Mouse (Mus musculus) lung, embryonic 15.5 days (tissue): ENCODE measurements around the gene Kcng3. TPM values are rescaled to one million over a fixed set of nuclear protein-coding genes. Genes with fewer than 3 reads are reported as not detected.

Source experiments
- ATAC-seq: fragments of 200-750 bp; cut with Nextera tagmentation; 2 replicates; pipeline ENCODE4 v1.8.0; 2017; ENCODE audit warnings: moderate number of reproducible peaks, borderline replicate concordance; ENCODE audit not compliant: low FRiP score, low TSS enrichment; ENCODE audit errors: extremely low read depth
- H3K27ac ChIP-seq: fragments of 300-500 bp; sonication (generic); 2 replicates; pipeline ENCODE4 v1.5.1; 2015; ENCODE audit warnings: moderate library complexity, mild to moderate bottlenecking, inconsistent platforms
- H3K27me3 ChIP-seq: fragments of 300-500 bp; sonication (generic); 2 replicates; pipeline ENCODE4 v1.6.1; 2015; ENCODE audit warnings: inconsistent platforms
- H3K36me3 ChIP-seq: fragments of 300-500 bp; sonication (generic); 2 replicates; pipeline ENCODE4 v1.6.1; 2015; ENCODE audit warnings: inconsistent platforms
- H3K4me1 ChIP-seq: fragments of 300-500 bp; sonication (generic); 2 replicates; pipeline ENCODE4 v1.6.1; 2015; ENCODE audit warnings: inconsistent platforms
- H3K4me2 ChIP-seq: fragments of 300-500 bp; sonication (generic); 2 replicates; pipeline ENCODE4 v1.6.1; 2015; ENCODE audit warnings: inconsistent platforms, mild to moderate bottlenecking, moderate library complexity
- H3K4me3 ChIP-seq: fragments of 300-500 bp; sonication (generic); 2 replicates; pipeline ENCODE4 v1.5.1; 2015; ENCODE audit warnings: mild to moderate bottlenecking, inconsistent platforms
- H3K9ac ChIP-seq: fragments of 300-500 bp; sonication (generic); 2 replicates; pipeline ENCODE4 v1.6.1; 2015; ENCODE audit warnings: inconsistent platforms
- H3K9me3 ChIP-seq: fragments of 300-500 bp; sonication (generic); 2 replicates; pipeline ENCODE4 v1.6.1; 2016; ENCODE audit warnings: inconsistent platforms
- WGBS: fragments of 180-500 bp; shearing (Covaris S2); methylation state at CpG from one replicate; pipeline ENCODE4 v1.1.7; 2015; 5-methylcytosine and 5-hydroxymethylcytosine counted together
- polyA plus RNA-seq: library from polyadenylated mRNA; unstranded; fragments of >200 nt; fragmentation: Nextera tagmentation; extraction: Ambion mirVana; gene quantifications from 2 replicates; pipeline ENCODE4 v1.2.1, GENCODE M21; 2015

Kcng3 gene
- polyA plus RNA-seq, 1 experiment from 2014 or later: not detected

- H3K4me1 ChIP-seq: no peaks in the 10 kb centered on the region
- no peak overlapping the region for H3K4me2 ChIP-seq
- H3K27ac ChIP-seq: no peak overlapping the region
- no peaks in the 10 kb centered on the region for H3K36me3 ChIP-seq
- no peak for ATAC-seq
- no peak overlapping the region for H3K9ac ChIP-seq
- 82% methylated on average over 4 of the region's 4 CpGs for WGBS
- H3K4me3 ChIP-seq: no peak overlapping the region
- H3K9me3 ChIP-seq: no peaks in the 10 kb centered on the region
- no peaks in the 10 kb centered on the region for H3K27me3 ChIP-seq
Observed at GRCm38 (mm10) chr17:83609532-83609931, 22.2 kb downstream of the Kcng3 start.

- ATAC-seq: no peak
- Histone ChIP-seq H3K36me3 (no peaks in the 10 kb centered on the region), H3K4me2 (no peak overlapping the region), H3K4me1 (no peaks in the 10 kb centered on the region), H3K9ac (no peak overlapping the region), H3K9me3 (no peaks in the 10 kb centered on the region), H3K4me3 (no peak overlapping the region), H3K27me3 (no peaks in the 10 kb centered on the region), H3K27ac (no peak overlapping the region)
- WGBS: 85% methylated on average over 12 of the region's 12 CpGs
Observed at GRCm38 (mm10) chr17:83600976-83601375, 30.7 kb downstream of the Kcng3 start.

- H3K4me1 ChIP-seq: no peaks in the 10 kb centered on the region
- ATAC-seq: no peak
- no peaks in the 10 kb centered on the region for H3K9me3 ChIP-seq
- H3K4me2 ChIP-seq: no peak overlapping the region
- no peak overlapping the region for H3K27ac ChIP-seq
- 53% methylated on average over 7 of the region's 7 CpGs for WGBS
- H3K36me3 ChIP-seq: no peaks in the 10 kb centered on the region
- H3K27me3 ChIP-seq: no peaks in the 10 kb centered on the region
- no peak overlapping the region for H3K9ac ChIP-seq
- H3K4me3 ChIP-seq: no peak overlapping the region
Observed at GRCm38 (mm10) chr17:83595966-83596365, 35.7 kb downstream of the Kcng3 start.

- Histone ChIP-seq H3K27ac (no peak overlapping the region), H3K9ac (no peak overlapping the region), H3K4me2 (no peak overlapping the region), H3K9me3 (no peaks in the 10 kb centered on the region), H3K36me3 (no peaks in the 10 kb centered on the region), H3K4me3 (no peak overlapping the region), H3K27me3 (no peaks in the 10 kb centered on the region), H3K4me1 (no peaks in the 10 kb centered on the region)
- WGBS: 70% methylated on average over 8 of the region's 8 CpGs
- ATAC-seq: no peak
Observed at GRCm38 (mm10) chr17:83594526-83594925, 37.2 kb downstream of the Kcng3 start.

DNA sequence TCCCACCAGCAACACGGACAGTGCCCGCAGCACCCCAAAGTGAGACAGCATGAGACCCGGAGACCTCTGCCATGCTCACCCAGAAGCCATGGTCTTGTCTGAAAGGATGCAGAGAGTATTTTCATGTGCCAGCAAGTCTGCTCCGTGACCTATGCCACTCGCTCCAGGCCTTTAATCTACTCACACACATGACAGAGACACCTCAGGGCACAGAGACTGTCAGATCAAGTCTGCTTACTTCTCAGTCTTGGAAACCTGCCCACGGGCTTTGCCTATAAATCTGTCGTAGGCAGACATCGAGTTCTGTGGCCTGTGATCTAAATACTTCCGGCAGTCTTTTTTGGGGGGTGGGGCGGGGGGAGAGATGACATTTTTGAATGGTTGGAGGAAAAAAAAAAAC is 38.3 kb downstream of the Kcng3 start:
- Histone ChIP-seq H3K9ac (no peak overlapping the region), H3K27me3 (no peaks in the 10 kb centered on the region), H3K9me3 (no peaks in the 10 kb centered on the region), H3K27ac (no peak overlapping the region), H3K36me3 (no peaks in the 10 kb centered on the region), H3K4me1 (no peaks in the 10 kb centered on the region), H3K4me2 (no peak overlapping the region), H3K4me3 (no peak overlapping the region)
- WGBS: 51% methylated on average over 10 of the region's 10 CpGs
- no peak for ATAC-seq

DNA sequence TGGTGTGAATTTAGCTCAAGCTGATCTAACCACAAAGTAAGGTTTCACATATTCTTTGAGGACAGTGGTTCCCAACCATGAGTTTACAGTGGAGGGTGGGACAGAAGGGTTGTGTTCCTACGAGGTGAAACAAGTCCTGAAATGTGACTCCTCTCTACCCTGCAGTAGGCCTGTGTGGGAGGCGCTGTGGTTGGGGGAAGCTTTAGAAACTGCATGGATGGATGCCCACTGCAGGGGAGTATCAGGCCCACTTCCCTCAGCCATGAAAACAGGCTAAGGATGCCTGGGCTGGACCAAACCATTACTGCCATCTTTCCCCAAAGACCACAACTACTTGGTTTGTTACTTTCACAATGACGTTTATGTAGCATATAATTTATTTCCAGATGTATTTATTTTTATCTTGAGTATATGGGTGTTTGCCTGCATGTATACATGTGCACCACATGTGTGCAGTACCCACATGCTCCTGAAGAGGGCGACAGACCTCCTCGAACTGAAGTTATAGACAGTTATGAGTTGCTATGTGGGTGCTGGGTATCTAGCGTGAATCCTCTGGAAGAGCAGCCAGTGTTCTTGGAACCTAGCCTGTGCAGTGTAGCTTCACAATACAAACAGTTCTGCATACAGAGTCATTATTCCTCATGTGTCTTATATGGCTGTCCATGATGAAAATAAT is 42.9 kb downstream of the Kcng3 start:
- Histone ChIP-seq H3K4me2 (no peak overlapping the region), H3K4me3 (no peak overlapping the region), H3K36me3 (no peaks in the 10 kb centered on the region), H3K27me3 (no peaks in the 10 kb centered on the region), H3K4me1 (no peaks in the 10 kb centered on the region), H3K27ac (no peak overlapping the region), H3K9ac (no peak overlapping the region), H3K9me3 (no peaks in the 10 kb centered on the region)
- ATAC-seq: no peak
- 78% methylated on average over 6 of the region's 6 CpGs for WGBS

DNA sequence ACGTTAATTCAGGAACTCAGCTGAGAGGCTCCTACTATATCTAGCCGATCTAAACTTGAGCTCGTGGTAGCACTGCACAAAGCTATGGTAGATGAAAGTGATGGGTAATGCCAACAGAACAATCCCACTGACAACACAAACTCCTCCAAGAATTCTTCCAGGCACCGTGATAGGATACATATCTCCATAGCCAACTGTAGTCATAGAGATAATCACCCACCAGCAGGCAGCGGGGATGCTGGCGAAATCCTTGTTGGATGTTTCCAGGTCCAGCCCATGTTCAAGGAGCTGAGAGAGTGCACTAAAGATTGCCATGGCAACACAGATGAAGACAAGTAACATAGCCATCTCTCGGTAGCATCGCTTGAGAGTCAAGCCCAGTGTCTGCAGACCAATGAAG is 44.0 kb downstream of the Kcng3 start:
- H3K4me1 ChIP-seq: no peaks in the 10 kb centered on the region
- ATAC-seq: no peak
- H3K36me3 ChIP-seq: no peaks in the 10 kb centered on the region
- no peak overlapping the region for H3K27ac ChIP-seq
- WGBS: 88% methylated on average over 8 of the region's 8 CpGs
- H3K9me3 ChIP-seq: no peaks in the 10 kb centered on the region
- H3K4me3 ChIP-seq: no peak overlapping the region
- H3K9ac ChIP-seq: no peak overlapping the region
- H3K4me2 ChIP-seq: no peak overlapping the region
- no peaks in the 10 kb centered on the region for H3K27me3 ChIP-seq

DNA sequence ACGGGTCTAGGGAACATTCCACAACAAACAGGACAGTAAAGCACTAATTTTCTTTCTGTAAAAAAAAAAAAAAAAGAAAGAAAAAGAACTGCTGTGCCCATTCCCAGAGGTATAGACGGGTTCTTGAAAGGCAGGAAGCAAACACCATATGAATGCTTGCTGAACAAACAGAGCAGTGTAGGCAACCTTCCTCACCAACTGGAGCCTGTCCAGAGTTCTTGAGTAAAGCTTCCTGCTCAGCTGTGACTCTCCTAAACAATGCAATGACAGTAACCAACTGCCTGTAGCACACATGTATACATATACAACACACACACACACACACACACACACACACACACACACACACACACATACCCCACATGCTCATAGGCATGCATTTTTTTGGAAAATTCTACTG is 49.1 kb downstream of the Kcng3 start:
- peaks cover 3% of the 10 kb centered on the region; the same call in 1 of the 2 replicates for H3K4me1 ChIP-seq
- no peak overlapping the region for H3K4me2 ChIP-seq
- no peaks in the 10 kb centered on the region for H3K27me3 ChIP-seq
- no peak overlapping the region for H3K9ac ChIP-seq
- WGBS: 40% methylated on average over 2 of the region's 2 CpGs
- peak; percentile 62 for ATAC-seq
- H3K27ac ChIP-seq: peak overlapping the region; percentile 20; the same call in 1 of the 2 replicates
- no peaks in the 10 kb centered on the region for H3K9me3 ChIP-seq
- H3K36me3 ChIP-seq: no peaks in the 10 kb centered on the region
- H3K4me3 ChIP-seq: no peak overlapping the region

GRCm38 (mm10) chr17:83580734-83581133 is 51.0 kb downstream of the Kcng3 start:
- no peak overlapping the region for H3K27ac ChIP-seq
- no peak overlapping the region for H3K4me3 ChIP-seq
- H3K36me3 ChIP-seq: no peaks in the 10 kb centered on the region
- no peaks in the 10 kb centered on the region for H3K9me3 ChIP-seq
- no peaks in the 10 kb centered on the region for H3K27me3 ChIP-seq
- H3K9ac ChIP-seq: no peak overlapping the region
- no peak for ATAC-seq
- peaks cover 3% of the 10 kb centered on the region; the same call in 1 of the 2 replicates for H3K4me1 ChIP-seq
- 85% methylated on average over 5 of the region's 5 CpGs for WGBS
- no peak overlapping the region for H3K4me2 ChIP-seq

- H3K4me1 ChIP-seq: peaks cover 6% of the 10 kb centered on the region
- H3K4me3 ChIP-seq: no peak overlapping the region
- no peak overlapping the region for H3K4me2 ChIP-seq
- no peak for ATAC-seq
- H3K27ac ChIP-seq: no peak overlapping the region
- H3K36me3 ChIP-seq: no peaks in the 10 kb centered on the region
- H3K27me3 ChIP-seq: no peaks in the 10 kb centered on the region
- 81% methylated on average over 11 of the region's 11 CpGs for WGBS
- no peaks in the 10 kb centered on the region for H3K9me3 ChIP-seq
- no peak overlapping the region for H3K9ac ChIP-seq
Observed at GRCm38 (mm10) chr17:83576810-83577371, 54.8 kb downstream of the Kcng3 start.

- ATAC-seq: no peak
- Histone ChIP-seq H3K9ac (no peak overlapping the region), H3K36me3 (no peaks in the 10 kb centered on the region), H3K4me1 (peaks cover 6% of the 10 kb centered on the region), H3K4me3 (no peak overlapping the region), H3K4me2 (no peak overlapping the region), H3K9me3 (no peaks in the 10 kb centered on the region), H3K27me3 (no peaks in the 10 kb centered on the region), H3K27ac (no peak overlapping the region)
- WGBS: 86% methylated on average over 8 of the region's 8 CpGs
Observed at GRCm38 (mm10) chr17:83574615-83575014, 57.1 kb downstream of the Kcng3 start.

GRCm38 (mm10) chr17:83573128-83573527 is 58.6 kb downstream of the Kcng3 start:
- ATAC-seq: no peak
- no peaks in the 10 kb centered on the region for H3K9me3 ChIP-seq
- 45% methylated on average over 6 of the region's 6 CpGs for WGBS
- no peaks in the 10 kb centered on the region for H3K27me3 ChIP-seq
- H3K4me2 ChIP-seq: no peak overlapping the region
- H3K4me1 ChIP-seq: peaks cover 6% of the 10 kb centered on the region
- H3K9ac ChIP-seq: no peak overlapping the region
- H3K4me3 ChIP-seq: no peak overlapping the region
- 0 out of 2 replicates have a peak overlapping the region, but pooled peaks have one; percentile 15 for H3K27ac ChIP-seq
- no peaks in the 10 kb centered on the region for H3K36me3 ChIP-seq
